Comparison of ENCODE assay signal across 13 mouse cellular contexts in genomic region chr13:37824331-37824920, GRCm38 (mm10). TPM values are rescaled to one million over a fixed set of nuclear protein-coding genes. Genes with fewer than 3 reads are reported as not detected.
DNase-seq lines count a peak whose midpoint lies in the region; ATAC-seq and TF ChIP-seq lines count a peak whose summit lies in the region.
"Had no signal": no experiment of that assay in that cellular context is flagged by ENCODE, and none has a peak within 500 bp of the region (broad histone marks: within the 10 kb centered on the region; RNA-seq: fewer than 3 reads in every experiment).

No protein-coding gene starts in this region.

- DNase-seq in kidney, postnatal 36 days = peak; percentile 45 to 53
- DNase-seq in kidney, postnatal 4 days = no peak
- DNase-seq in embryonic facial prominence, embryonic 14.5 days (ENCODE audit: low spot score) = no peak
- no peak for DNase-seq in liver, embryonic 13.5 days
- DNase-seq in left cerebral cortex, adult 2 months (ENCODE audit: extremely low spot score in 1 of 2, low spot score in 2 of 2) = no peak
- DNase-seq in testis, postnatal 14 days (ENCODE audit: low spot score) = no peak
- DNase-seq: gastrocnemius, postnatal 10 days; layer of hippocampus, postnatal 36 days; lung, adult 18-20 months had no signal

- no peak overlapping the region for H3K4me2 ChIP-seq in embryonic facial prominence, embryonic 14.5 days (ENCODE audit: low read depth, low read length)
- peak overlapping the region; percentile 97 for H3K4me2 ChIP-seq in liver, embryonic 13.5 days

- H3K9ac ChIP-seq in embryonic facial prominence, embryonic 14.5 days (ENCODE audit: low read depth, low read length) = no peak overlapping the region
- H3K9ac ChIP-seq in liver, embryonic 13.5 days = peak overlapping the region; percentile 81; the same call in 1 of the 2 replicates
- H3K9ac ChIP-seq: forebrain, postnatal 0 days had no signal

- H3K36me3 ChIP-seq in erythroblast, embryonic 14.5 days (ENCODE audit: control insufficient read depth) = no peaks in the 10 kb centered on the region
- H3K36me3 ChIP-seq in embryonic facial prominence, embryonic 14.5 days (ENCODE audit: control insufficient read depth, insufficient read depth, low read length) = no peaks in the 10 kb centered on the region
- no peaks in the 10 kb centered on the region for H3K36me3 ChIP-seq in liver, embryonic 13.5 days

- H3K4me1 ChIP-seq in erythroblast, embryonic 14.5 days (ENCODE audit: control insufficient read depth) = peaks cover 50% of the 10 kb centered on the region
- peaks cover 26% of the 10 kb centered on the region for H3K4me1 ChIP-seq in embryonic facial prominence, embryonic 14.5 days (ENCODE audit: control insufficient read depth, insufficient read depth, low read length)
- peaks cover 50% of the 10 kb centered on the region for H3K4me1 ChIP-seq in liver, embryonic 13.5 days (replicated peaks)

- WGBS in embryonic facial prominence, embryonic 14.5 days = 43% methylated on average over 4 of the region's 4 CpGs
- 11% methylated on average over 4 of the region's 4 CpGs for WGBS in liver, embryonic 13.5 days (ENCODE audit: insufficient replicate concordance)

- H3K27me3 ChIP-seq in erythroblast, embryonic 14.5 days (ENCODE audit: control insufficient read depth) = no peaks in the 10 kb centered on the region
- H3K27me3 ChIP-seq in embryonic facial prominence, embryonic 14.5 days (replicated peaks; ENCODE audit: control insufficient read depth, insufficient read depth, low read length) = no peaks in the 10 kb centered on the region
- H3K27me3 ChIP-seq in liver, embryonic 13.5 days = no peaks in the 10 kb centered on the region

- no peaks in the 10 kb centered on the region for H3K9me3 ChIP-seq in erythroblast, embryonic 14.5 days (ENCODE audit: control insufficient read depth, low read length)
- H3K9me3 ChIP-seq in embryonic facial prominence, embryonic 14.5 days (ENCODE audit: control insufficient read depth, low read length) = no peaks in the 10 kb centered on the region
- H3K9me3 ChIP-seq in liver, embryonic 13.5 days (replicated peaks) = no peaks in the 10 kb centered on the region

- H3K27ac ChIP-seq in embryonic facial prominence, embryonic 14.5 days (replicated peaks; ENCODE audit: low read depth, low read length) = no peak overlapping the region
- peak overlapping the region; percentile 85 for H3K27ac ChIP-seq in liver, embryonic 13.5 days
- no peak overlapping the region for H3K27ac ChIP-seq in left cerebral cortex, adult 2 months
- H3K27ac ChIP-seq: kidney, postnatal 0 days had no signal

- H3K4me3 ChIP-seq in erythroblast, embryonic 14.5 days (replicated peaks) = peak overlapping the region; percentile 94
- peak overlapping the region; percentile 87; the same call in 1 of the 2 replicates for H3K4me3 ChIP-seq in embryonic facial prominence, embryonic 14.5 days (ENCODE audit: low read depth, low read length)
- no peak overlapping the region for H3K4me3 ChIP-seq in liver, embryonic 13.5 days (replicated peaks)
- no peak overlapping the region for H3K4me3 ChIP-seq in left cerebral cortex, adult 2 months

- intact Hi-C loops in left cerebral cortex, adult 2 months (cut with DNase I) = no loop called here

- ATAC-seq in erythroblast, adult 5-6 weeks (replicated peaks; ENCODE audit: low FRiP score, poor library complexity, severe bottlenecking) = no peak
- ATAC-seq in embryonic facial prominence, embryonic 14.5 days (ENCODE audit: low read depth) = no peak
- no peak for ATAC-seq in liver, embryonic 13.5 days (ENCODE audit: low read depth)
- ATAC-seq: forebrain, postnatal 0 days had no signal

- TF ChIP-seq CTCF in left cerebral cortex, adult 2 months (IDR thresholded peaks at IDR 0.05) = no peak

RNA-seq across cellular contexts. Expression of gene Rreb1, which starts 46.2 kb away (rescaled TPM):
- 0.46 and 0.60 TPM in 2 replicates for polyA plus RNA-seq in erythroblast, embryonic 14.5 days (2012)
- 9.2 and 11.7 TPM in 2 replicates for total RNA-seq in erythroblast, adult 5-6 weeks (2015; ENCODE audit: low replicate concordance)
- 2.4 and 8.2 TPM in 2 replicates for total RNA-seq in erythroblast, adult 5-6 weeks (2017; ENCODE audit: low replicate concordance)
- polyA plus RNA-seq in embryonic facial prominence, embryonic 14.5 days (2014; fragmentation: Nextera tagmentation; extraction: Ambion mirVana) = 17.9 and 20.2 TPM in 2 replicates
- 4.8 and 5.1 TPM in 2 replicates for polyA plus RNA-seq in liver, embryonic 13.5 days (2015; fragmentation: Nextera tagmentation; extraction: Ambion mirVana)
- 10 to 100 TPM; 36.2 to 48.7 TPM for total RNA-seq in left cerebral cortex, adult 2 months (2021)

Comparison
In these comparisons a context has a peak if more than half of its experiments do, and no peak if none do; other contexts are left out.
1. DNase-seq: peak in kidney, postnatal 36 days (2 of 2); none in kidney, postnatal 4 days (0 of 2), embryonic facial prominence, embryonic 14.5 days (single experiment), liver, embryonic 13.5 days (single experiment), left cerebral cortex, adult 2 months (0 of 2) and testis, postnatal 14 days (single experiment).
2. H3K4me3 ChIP-seq: peak in erythroblast, embryonic 14.5 days (single experiment) and embryonic facial prominence, embryonic 14.5 days (single experiment); none in liver, embryonic 13.5 days (single experiment) and left cerebral cortex, adult 2 months (single experiment).